Mouse (Mus musculus) adrenal gland (tissue): ENCODE data around the gene Olfr998.
"Not testable (repeated sequence)": the region's sequence is repeated elsewhere in the genome, so short reads cannot be mapped to it uniquely, and the experiment has no call there.

ENCODE experiments used
- intact Hi-C: fragments of 180-260 bp; cut with DNase I; formaldehyde crosslinking; loops from one replicate; pipeline ENCODE4 v1.15.1; 2025
- long read RNA-seq, 2 experiments: library from polyadenylated mRNA; unstranded; transcript quantifications; one replicate each; pipeline ENCODE4 v2.0.0; 2020; ENCODE audit warnings: borderline replicate concordance in 1 of 2; ENCODE audit not compliant: insufficient replicate concordance in 1 of 2

The Olfr998 gene
- long read RNA-seq, experiment 1: 0 reads
- long read RNA-seq, experiment 2, partial matches to known transcripts: 0 of 1 reads
- long read RNA-seq, experiment 2, other reads (novel, unspliced or antisense): 1 of 1 reads

DNA sequence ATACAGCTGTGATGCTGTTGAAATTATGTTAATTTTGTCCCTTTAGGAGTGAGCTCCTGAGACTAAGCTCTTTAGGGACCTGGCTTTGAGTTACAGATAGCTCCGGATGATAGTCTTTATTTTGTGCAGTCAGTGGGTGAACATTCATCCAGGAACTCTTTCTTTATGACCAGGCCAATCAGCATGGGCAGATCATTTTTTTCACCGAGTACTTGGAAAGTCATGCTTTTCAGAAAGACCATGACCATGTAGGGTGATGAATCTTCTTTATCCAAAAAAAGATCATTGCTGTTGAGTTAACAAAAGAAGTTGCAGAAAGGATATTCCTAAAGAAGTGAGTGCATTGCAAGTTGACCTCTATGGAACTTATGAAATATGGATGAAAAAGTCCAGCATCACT, at the start of gene Olfr998:
Olfr998 (plus strand) TSS at position 301 of the 400 bp plus-strand sequence.
- intact Hi-C loops: not testable (repeated sequence)

DNA sequence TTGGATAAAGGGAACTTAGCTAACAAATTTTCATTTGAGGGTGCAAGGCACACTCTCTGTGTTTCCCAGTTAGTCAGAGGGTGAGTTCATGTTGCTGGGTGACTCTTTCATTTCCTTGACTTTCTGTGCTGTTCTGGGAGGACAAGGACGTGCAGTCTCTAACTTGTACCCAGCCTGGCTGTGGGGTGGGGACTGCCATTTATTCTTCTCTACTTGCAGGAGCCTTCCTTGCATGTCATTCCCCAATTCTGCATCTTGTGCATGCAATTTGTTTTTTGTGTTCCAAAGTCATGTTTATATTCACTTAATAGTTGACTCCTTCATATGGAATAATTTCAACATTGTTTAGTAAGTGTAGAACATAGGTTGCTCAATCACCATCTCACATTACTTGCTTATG, 33.9 kb upstream of the Olfr998 start:
- intact Hi-C loops: no loop called here

DNA sequence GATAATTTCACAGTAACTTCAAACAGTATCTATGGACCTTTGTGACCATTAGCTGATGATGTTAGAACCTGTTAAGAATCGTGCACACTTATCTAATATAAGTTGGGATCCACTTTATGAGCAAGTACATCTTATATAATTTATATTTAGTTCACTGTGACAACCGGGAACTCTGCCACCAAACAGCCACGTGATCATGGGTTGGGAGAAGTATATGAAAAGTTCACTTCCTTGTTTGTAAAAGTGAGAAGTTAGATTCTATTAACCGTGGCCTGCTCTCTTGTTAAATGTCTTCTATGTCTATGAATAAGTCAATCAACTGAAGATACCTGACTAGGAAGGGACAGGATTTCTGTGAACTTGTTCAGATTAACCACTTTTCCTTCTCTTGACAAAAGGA, 28.5 kb upstream of the Olfr998 start:
- intact Hi-C loops: loop anchor here (2.0 to 10.0 kb wide), 2 partner anchors 245 to 313 kb away; no protein-coding TSS in a partner anchor

- intact Hi-C loops: loop anchor here (1.0 to 10.0 kb wide), 3 partner anchors 246 to 438 kb away; no protein-coding TSS in a partner anchor
Measured at GRCm38 (mm10) chr2:85561187-85561586, 27.6 kb upstream of the Olfr998 start.

- intact Hi-C loops: no loop called here
Measured at GRCm38 (mm10) chr2:85578915-85579314, 9.8 kb upstream of the Olfr998 start, which contains the start of gene Olfr996. Gene Olfr996 (plus strand): TSS chr2:85579215.

DNA sequence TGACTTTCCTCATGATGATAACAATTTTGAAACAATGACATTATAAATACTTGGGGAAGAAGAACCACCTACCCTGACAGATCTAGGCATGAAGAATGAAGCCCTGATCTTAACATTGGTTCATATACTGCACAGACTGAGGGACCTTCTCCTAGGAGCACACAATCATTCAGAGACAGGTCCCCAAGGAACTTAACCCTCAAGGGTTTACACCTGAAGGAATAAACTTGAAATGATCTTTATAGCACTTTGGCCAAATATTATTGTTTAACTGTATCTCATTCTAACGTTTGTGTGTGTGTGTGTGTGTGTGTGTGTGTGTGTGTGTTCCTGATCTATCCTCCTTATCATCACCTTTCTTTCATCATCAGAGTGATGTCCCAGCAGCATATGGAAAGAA, 23.1 kb downstream of the Olfr998 start, which contains the start of gene Olfr1000:
Olfr1000 (minus strand) TSS at position 101 of the 400 bp plus-strand sequence.
- intact Hi-C loops: no loop called here
